Mouse (Mus musculus): ENCODE data around the gene Hif3a.
A peak's percentile ranks its signal among the peaks of the same experiment; 100 is the strongest.

DNA sequence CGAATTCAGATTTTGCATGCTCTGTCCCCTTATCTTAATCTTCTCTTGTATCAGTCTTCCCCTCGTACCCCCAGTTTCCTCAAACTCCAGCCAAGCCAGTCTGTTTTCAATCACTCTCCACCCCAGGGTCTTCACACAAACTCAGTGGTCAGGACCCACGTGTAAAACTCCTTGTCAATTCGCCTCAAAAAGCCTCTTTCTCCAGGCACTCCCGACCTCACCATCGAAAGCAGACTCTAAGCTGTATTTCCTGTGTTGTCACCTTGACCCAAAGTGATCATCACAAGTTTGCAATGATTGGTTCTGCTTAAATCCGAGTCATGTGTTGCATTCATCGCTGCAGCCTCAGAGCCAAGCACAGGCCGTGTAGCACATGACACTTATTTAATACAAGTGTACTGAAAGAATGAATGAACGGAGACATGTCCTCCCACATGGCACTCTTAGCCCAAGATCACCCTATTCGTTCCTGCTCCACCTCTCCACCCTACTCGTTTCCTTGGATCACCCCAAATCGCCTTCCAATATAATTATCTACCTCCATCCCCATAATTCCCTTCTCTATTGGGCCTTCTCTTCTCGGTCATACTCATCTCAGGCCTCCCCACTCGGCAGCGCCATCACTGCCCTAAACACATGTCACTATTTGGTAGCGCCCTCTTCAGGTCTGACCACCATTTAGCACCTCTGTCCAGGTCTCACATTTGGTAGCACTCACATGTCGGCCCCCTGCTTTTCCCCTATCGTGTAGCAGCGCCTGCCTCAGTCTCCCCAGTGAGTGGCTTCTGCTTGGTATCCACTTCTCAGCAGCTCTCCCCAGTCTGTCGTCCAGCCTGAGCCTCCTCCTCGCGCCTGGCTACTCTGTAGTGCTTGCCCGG, 35.3 kb downstream of the Hif3a start:
- TF ChIP-seq CTCF (IDR thresholded peaks at IDR 0.05; ENCODE audit: control insufficient read depth, insufficient read depth, insufficient replicate concordance, low read depth, low read length) (peak; percentile 49; the same call in 1 of the 2 replicates), POLR2A (IDR thresholded peaks at IDR 0.05; ENCODE audit: control insufficient read depth, low read depth, low read length) (no peak)

Measured in testis, adult 2 months (tissue).